Mouse (Mus musculus): ENCODE measurements around the gene Usp49.

DNA sequence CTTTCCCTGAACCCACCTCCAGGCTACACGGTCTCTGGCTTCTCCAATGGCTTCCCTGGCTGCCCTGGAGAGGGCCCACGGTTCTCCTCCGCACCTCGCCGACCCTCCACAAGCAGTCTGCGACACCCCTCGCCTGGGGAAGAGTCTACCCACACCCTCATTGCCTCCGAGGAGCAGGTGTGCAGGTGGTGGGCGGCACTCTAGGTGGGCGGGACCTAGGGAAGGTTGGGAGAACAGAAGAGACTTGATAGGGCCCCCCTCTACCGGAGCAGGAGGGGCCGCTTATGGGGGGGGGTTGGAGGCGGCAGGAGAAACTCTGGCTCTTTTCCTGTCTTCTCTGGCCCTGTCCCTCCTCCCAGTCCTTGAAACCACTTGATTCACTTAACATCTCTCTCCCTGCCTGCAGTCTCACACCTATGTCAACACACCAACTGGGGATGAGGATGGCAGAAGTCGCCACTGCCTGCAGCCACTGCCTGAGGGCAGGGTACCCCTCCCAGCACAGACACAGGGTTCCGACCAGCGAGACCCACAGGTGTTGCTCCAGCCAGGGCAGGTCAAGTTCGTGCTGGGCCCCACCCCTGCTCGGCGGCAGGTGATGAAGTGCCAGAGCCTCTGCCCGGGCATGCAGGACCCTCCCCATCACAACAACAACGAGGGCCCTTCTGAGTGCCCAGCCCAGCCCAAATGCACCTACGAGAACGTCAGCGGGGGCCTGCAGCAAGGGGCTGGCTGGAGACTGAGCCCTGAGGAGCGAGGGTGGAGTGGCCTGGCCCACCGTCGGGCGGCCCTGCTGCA lies 72.3 kb downstream of the Usp49 start:
- TF ChIP-seq CTCF (IDR thresholded peaks at IDR 0.05; ENCODE audit: borderline replicate concordance, insufficient read depth, low read length) (no peak), POLR2A (IDR thresholded peaks at IDR 0.05; ENCODE audit: low read depth, low read length) (no peak)

Data from embryonic fibroblast, embryonic 13.5 days (primary cell).